Mouse (Mus musculus) testis, adult 10 weeks (tissue): ENCODE data around the gene Olfr771. TPM values are rescaled to one million over a fixed set of nuclear protein-coding genes. Genes with fewer than 3 reads are reported as not detected.

Experiments
- polyA plus RNA-seq: library from polyadenylated mRNA; stranded (reverse); fragments of 350-450 nt; fragmentation: Illumina TruSeq; extraction: RNeasy Lipid Tissue Mini Kit (QIAGEN cat#74804); gene quantifications from one replicate; pipeline ENCODE4 v1.2.3, GENCODE M21; 2014; ENCODE audit warnings: low read depth, low replicate concordance

Olfr771 gene
- polyA plus RNA-seq: not detected

GRCm38 (mm10) chr10:129164651-129165050, at the start of gene Olfr771:
Olfr771 (minus strand) TSS chr10:129164751.

GRCm38 (mm10) chr10:129187319-129187718, 22.8 kb upstream of the Olfr771 start, which contains the start of gene Olfr773:
Olfr773 (minus strand) TSS chr10:129187419.

GRCm38 (mm10) chr10:129177821-129178220, 13.3 kb upstream of the Olfr771 start, which contains the start of gene Olfr772:
Olfr772 (minus strand) TSS chr10:129177921.

GRCm38 (mm10) chr10:129138898-129139297, 25.7 kb downstream of the Olfr771 start, which contains the start of gene Olfr770:
Olfr770 (minus strand) TSS chr10:129138998.

GRCm38 (mm10) chr10:129117761-129118160, 46.8 kb downstream of the Olfr771 start, which contains the start of gene Olfr769:
Olfr769 (minus strand) TSS chr10:129117861.

Other genes starting within 250 kb of the Olfr771 start
- 3.0 TPM for gene Rdh5, start 241.9 kb downstream of the Olfr771 start, polyA plus RNA-seq
- gene Bloc1s1, start 240.7 kb downstream of the Olfr771 start, polyA plus RNA-seq: 5.1 TPM
- gene Itga7, start 230.9 kb downstream of the Olfr771 start, polyA plus RNA-seq: 1.0 TPM
- 0.22 TPM for gene Mettl7b, start 203.8 kb downstream of the Olfr771 start, polyA plus RNA-seq
- not detected for gene Olfr9, start 175.3 kb downstream of the Olfr771 start, polyA plus RNA-seq
- gene Olfr763, start 154.0 kb downstream of the Olfr771 start, polyA plus RNA-seq: not detected
- gene Olfr764-ps1, start 124.9 kb downstream of the Olfr771 start, polyA plus RNA-seq: not detected
- gene Olfr765, start 114.8 kb downstream of the Olfr771 start, polyA plus RNA-seq: not detected
- not detected for gene Olfr766-ps1, start 95.8 kb downstream of the Olfr771 start, polyA plus RNA-seq
- gene Olfr767, start 81.8 kb downstream of the Olfr771 start, polyA plus RNA-seq: not detected
- gene Olfr768, start 65.4 kb downstream of the Olfr771 start, polyA plus RNA-seq: not detected
- not detected for gene Olfr769, start 46.9 kb downstream of the Olfr771 start, polyA plus RNA-seq
- not detected for gene Olfr770, start 25.8 kb downstream of the Olfr771 start, polyA plus RNA-seq
- gene Olfr772, start 13.2 kb upstream of the Olfr771 start, polyA plus RNA-seq: 0.25 TPM
- not detected for gene Olfr773, start 22.7 kb upstream of the Olfr771 start, polyA plus RNA-seq
- gene Olfr774, start 71.5 kb upstream of the Olfr771 start, polyA plus RNA-seq: not detected
- 0.06 TPM for gene Olfr775, start 83.7 kb upstream of the Olfr771 start, polyA plus RNA-seq
- gene Olfr776, start 94.4 kb upstream of the Olfr771 start, polyA plus RNA-seq: not detected
- gene Olfr777, start 106.7 kb upstream of the Olfr771 start, polyA plus RNA-seq: not detected
- not detected for gene Olfr780, start 153.4 kb upstream of the Olfr771 start, polyA plus RNA-seq
- gene Olfr781, start 164.1 kb upstream of the Olfr771 start, polyA plus RNA-seq: not detected
- not detected for gene Olfr782, start 184.1 kb upstream of the Olfr771 start, polyA plus RNA-seq
- not detected for gene Olfr784, start 219.3 kb upstream of the Olfr771 start, polyA plus RNA-seq
- gene Olfr785, start 240.7 kb upstream of the Olfr771 start, polyA plus RNA-seq: not detected